Mouse (Mus musculus): ENCODE measurements around the gene L3hypdh.

The L3hypdh gene

DNA sequence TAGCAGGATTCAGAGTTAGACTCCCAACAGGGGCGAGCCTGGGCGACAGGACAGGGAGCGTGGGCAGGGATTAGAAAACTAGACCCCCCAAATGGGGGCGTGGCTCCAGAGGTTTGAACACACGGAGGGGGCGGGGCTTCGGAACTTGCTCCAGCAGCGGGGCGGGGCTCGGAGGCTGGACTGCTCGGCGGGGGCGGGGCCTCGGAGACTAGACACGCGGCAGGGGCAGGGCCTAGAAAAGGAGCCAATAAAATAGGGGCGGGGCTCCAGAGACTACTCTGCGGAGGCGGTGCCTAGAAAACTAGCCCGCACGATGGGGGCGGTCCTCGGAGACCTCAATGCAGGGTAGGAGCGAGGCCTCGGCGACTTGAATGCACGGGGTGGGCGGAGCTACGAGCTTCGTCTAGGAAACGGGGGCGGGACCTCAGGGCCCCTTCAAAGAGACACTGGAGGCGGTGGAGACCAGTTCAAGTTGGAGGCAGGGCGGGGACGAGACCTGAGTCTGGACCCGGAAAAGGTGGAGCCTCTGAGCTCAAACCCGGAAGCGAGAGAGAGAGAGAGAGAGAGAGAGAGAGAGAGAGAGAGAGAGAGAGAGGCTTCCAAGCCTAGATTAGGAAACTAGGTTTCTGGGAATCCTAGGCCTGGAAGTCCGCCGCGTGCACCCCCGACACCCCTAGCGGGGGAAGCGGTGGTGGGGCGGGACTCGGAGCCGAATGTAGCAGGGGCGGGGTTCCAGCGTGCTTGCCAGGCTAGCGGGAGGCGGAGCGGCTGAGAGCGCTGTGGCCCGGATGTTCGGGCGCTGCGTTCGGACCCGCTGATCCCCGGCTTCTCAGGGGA, at the start of gene L3hypdh, which contains the start of gene Jkamp:
TSS of gene L3hypdh (minus strand) at position 111 of the 837 bp plus-strand sequence.
TSS of gene Jkamp (plus strand) at position 261 of the 837 bp plus-strand sequence.
- CTCF ChIA-PET: interaction anchor here (0.7 kb wide), 1 partner anchor 1297 kb away, joined by 3 read pairs; no protein-coding TSS in a partner anchor

DNA sequence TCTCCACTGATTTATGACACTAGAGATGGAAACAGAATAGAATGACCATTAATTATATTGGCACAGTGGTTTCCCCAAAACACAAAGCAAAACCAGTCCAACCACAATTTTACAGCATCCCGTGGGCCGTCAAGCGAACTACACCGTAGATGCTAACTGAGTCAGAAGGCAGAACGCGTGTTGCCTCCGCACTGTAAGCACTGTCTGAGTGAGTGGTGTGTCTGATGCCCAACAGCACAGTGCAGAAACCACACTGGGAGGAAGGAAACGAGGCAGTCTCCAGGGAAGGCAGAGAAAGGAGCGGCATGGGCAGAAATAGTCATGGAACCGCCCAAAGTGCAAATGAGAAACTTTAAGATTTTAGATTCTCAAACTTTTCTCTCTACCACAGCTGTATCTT, 44.0 kb upstream of the L3hypdh start:
- CTCF ChIA-PET: no interaction called here

DNA sequence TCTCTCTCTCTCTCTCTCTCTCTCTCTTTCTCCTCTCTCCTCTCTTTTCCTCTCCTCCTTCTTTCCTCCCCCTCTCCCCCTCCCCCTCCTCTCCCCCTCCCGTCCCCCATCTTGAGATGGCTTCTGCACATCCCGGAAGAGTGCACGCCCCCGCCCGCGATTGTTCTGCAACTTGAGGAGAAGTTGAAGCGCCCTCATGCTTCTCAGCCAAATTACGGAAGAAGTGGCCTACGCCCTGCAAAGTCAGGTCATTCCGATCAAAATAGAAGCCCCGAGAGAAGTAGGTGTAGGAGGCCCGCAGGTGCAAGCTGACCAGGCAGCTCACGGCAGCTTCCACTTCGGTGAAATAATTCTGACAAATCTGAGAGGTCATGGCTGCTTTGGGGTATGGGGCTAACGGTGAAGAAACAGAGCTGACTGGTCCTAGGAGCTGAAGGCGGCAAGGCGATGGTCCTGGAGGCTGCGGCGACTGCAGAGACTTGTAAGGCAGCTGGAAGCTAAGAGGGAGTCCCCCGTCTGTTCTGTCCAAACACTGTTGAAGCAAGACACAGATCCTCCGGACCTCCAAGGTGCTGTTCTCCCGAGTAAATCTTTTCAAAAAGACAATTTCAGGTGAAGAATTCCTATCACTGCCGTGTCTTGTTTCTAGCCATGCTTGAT, 30.6 kb upstream of the L3hypdh start:
- CTCF ChIA-PET: interaction anchor here (0.6 kb wide), 1 partner anchor 251 kb away, joined by 3 read pairs; no protein-coding TSS in a partner anchor

DNA sequence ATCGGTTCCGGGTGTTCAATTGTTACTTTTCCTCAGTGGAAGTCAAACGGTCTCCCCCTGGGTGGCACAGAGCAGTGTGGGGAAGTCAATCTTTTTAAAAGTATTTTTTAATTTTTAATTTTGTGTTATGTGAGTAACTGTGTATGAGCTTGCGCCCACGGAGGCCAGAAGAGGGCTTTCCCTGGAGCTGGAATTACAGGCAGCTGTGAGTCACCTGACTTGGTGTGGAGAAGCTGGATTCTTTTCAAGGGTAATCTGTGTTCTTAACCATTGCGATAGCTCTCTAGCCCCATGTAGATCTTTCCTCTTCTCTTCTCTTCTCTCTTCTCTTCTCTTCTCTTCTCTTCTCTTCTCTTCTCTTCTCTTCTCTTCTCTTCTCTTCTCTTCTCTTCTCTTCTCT, 29.9 kb upstream of the L3hypdh start:
- CTCF ChIA-PET: interaction anchor here (0.6 to 0.7 kb wide), 4 partner anchors 19 to 399 kb away, joined by 3 to 8 read pairs (median 4); no protein-coding TSS in a partner anchor

DNA sequence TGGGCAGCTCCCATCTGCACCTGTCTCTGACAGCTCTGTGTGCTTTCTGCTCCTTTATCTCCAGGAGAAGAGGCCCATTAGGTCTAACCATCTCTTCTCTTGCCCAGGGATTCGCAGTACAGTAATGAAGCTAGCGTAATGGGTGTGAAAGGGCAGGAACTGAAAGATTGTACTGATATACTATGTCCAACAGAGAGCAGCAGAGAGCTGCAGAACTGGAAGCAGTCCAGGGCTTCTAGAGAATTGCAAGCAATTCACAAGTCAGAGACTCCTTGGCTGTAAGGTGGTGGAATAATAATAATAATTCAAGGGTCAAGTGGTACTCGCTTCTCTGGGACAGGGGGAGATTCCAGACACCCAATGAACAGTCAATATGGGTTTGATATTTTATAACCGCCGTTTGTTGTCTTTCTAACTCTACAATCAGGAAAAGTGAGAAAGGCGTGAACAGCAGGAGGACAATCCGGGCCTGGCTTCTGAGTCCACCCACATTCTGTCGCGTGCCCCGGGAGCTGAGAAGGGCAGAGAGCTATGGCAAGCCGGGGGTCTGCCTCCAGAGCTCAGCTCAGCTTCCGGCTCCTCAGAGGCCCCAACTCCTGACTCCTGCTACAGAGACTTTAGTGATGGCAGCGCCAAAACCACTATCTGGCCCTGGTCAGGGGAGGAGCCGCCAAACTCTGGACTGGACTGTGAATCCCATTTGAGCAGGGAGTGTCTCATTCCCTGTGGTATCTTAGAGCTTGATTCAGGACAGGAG, 19.5 kb upstream of the L3hypdh start:
- CTCF ChIA-PET: interaction anchor here (0.6 kb wide), 1 partner anchor 91 kb away, joined by 5 read pairs; no protein-coding TSS in a partner anchor

DNA sequence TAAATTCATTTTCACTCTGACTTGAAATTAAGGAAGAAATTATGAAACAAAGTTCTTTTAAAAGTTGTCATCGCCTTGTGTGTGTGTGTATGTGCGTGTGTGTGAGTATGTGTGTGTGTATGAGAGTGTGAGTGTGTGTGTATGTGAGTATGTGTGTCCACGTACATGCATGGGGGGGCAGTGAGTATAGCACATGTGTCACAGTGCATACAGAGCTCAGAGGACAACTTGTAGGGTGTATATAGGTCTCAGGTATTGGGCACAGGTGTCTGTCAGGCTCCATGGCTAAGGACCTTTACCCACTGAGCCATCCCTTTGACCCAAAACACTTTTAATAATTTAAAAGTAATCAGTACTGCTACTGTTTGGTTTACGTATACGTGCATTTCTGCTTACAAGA, 18.8 kb upstream of the L3hypdh start:
- CTCF ChIA-PET: interaction anchor here (0.6 kb wide), 1 partner anchor 91 kb away, joined by 5 read pairs; no protein-coding TSS in a partner anchor

DNA sequence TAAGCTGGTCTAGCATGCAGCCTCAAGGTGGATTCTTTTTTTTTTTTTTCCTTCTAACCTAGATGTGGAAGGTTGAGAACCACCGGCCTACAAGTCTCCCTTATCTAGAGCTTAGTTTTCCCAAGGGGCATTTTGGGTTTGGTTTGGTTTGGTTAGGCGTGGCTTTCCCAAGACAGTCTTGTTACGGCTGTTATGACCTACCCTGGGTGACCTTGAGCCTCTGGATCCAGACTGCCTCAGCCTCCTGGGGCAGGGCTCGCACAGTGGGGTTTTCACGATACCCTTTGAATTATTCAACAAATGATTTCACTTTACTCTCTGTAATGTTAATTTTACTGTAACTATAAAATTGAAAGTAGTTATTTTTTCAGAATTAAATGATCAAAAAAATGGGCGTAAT, 17.5 kb upstream of the L3hypdh start:
- CTCF ChIA-PET: no interaction called here

DNA sequence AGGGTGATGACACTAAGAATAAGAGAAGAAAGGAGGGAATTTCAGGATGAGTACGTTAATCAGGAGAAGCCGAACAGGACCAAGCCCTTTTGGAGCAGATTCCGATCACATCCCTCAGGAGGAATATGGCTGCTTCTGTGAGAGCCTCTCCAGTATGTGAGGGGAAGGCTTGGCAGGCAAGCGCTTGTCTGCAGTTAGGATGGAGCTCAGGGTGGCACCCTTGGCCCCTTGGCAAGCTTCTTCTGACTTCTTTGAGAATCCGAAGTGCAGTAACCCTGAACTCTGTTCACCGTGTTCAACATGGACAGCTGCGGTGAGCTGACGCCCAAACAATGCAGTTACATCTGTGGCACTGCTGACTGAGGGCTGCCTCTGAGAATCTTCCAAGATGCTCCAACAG, 11.7 kb upstream of the L3hypdh start:
- CTCF ChIA-PET: no interaction called here

DNA sequence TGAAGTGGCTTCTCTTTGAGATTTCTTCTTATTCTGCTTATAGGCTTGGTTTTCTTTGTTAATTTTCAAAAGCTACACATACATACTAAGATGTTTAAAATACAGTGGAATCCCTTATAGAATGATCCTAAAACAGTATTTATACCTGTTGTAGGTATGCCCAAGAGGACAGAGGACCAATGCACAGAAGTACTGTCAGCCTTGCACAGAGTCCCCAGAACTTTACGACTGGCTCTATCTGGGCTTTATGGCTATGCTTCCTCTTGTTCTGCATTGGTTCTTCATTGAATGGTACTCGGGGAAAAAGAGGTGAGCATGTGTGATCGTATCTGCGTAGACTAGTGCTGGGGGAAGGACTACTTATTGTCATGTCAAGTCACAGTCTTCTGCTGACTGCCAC, 4.6 kb upstream of the L3hypdh start:
- CTCF ChIA-PET: no interaction called here

DNA sequence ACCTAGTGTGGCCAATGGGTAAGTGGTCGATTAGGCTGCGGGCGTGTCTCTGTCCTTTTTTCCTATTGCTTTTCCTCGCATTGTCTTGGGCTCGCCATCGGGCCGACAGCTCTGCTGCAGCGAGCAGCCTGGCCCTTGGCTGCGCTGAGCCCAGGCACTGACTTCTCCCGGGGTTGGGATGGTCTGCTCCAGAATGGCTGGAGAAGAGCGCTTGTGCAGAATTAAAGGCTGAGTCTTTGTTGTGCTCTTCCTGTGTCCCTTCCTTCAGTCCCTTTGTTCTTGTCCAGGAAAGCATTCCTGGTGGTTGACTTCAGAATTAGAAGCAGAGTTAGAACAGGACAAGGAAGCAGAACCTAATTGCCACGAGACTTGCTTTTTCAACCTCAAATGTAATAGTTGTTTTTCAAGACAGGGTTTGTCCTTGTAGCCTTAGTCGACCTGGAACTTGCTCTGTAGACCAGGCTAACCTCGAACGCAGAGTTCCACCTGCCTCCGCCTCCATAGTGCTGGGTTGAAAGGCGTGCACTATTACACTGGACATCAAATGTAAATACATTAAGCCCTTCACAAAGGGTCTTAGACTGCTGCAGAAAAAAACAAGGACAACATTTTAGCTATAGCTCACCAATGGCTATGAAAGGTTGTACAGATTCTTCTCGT, 1.1 kb upstream of the L3hypdh start:
- CTCF ChIA-PET: interaction anchor here (0.7 kb wide), 1 partner anchor 1296 kb away, joined by 3 read pairs; no protein-coding TSS in a partner anchor

DNA sequence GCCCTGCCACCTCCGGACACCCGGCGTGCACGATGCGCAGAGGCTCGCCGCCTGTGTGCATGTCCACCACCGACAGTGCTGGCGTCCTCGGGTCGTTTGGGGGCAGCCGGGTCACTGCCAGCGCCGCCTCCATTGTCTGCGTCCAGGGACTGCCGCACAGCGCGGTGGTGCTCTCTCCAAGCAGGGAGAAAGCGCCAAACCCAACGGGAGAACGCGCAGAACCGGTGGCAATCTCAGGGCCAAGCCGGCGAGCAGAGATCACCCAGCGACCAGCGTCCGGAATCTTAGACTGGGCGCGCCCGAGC, 263 bp downstream of the L3hypdh start:
- CTCF ChIA-PET: no interaction called here

DNA sequence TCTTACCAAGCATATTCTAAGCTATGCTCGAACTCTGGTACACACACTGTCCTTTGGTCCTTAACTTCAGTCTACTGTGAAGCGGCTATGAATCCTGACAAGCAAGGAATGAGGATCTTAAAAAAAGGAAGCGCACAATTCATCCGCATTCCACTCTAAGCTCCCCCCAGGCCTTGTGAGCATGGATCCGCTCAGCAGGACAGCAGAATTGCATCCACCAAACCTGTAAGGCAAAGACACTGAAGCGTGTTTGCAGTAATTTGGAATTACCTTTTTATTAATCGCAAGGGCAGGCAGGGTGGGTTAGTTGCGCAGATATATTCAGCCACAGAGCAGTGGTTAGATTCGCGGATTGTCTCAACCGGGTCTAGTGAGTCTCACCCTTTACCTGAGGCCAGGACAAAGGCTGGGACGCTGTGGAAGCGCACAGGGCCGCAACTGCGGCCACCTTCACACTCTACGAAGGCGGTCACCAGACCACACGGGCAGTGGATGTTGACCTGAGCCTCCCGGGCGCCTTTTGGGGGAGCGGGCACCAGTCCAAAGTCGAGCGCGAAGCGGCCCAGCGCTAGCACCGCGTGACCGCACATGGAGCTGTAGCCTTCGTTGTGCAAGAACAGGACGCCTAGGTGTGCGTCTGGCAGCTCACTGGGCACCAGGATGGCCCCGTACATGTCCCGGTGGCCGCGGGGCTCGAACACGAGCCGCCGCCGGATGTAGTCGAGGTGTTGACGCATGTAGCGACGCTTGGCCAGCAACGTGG, 797 bp downstream of the L3hypdh start:
- CTCF ChIA-PET: no interaction called here

DNA sequence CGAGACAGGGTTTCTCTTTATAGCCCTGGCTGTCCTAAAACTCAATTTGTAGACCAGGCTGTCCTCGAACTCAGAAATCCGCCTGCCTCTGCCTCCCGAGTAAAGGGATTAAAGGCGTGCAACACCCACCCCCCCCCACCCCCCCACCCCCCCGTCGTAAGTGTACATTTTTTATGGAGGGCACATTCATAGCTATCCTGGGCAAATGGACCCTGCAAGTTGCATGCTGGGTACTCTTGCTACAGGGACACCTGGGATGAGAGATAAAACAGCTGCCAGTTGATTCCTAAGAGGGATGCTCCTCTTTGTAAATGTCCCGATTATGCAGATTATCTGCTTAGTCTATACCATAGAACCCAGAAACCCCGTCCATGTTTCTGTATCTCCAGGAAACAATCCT, 2.0 kb downstream of the L3hypdh start:
- CTCF ChIA-PET: interaction anchor here (0.7 kb wide), 2 partner anchors 685 to 1871 kb away, joined by 4 to 5 read pairs; no protein-coding TSS in a partner anchor

DNA sequence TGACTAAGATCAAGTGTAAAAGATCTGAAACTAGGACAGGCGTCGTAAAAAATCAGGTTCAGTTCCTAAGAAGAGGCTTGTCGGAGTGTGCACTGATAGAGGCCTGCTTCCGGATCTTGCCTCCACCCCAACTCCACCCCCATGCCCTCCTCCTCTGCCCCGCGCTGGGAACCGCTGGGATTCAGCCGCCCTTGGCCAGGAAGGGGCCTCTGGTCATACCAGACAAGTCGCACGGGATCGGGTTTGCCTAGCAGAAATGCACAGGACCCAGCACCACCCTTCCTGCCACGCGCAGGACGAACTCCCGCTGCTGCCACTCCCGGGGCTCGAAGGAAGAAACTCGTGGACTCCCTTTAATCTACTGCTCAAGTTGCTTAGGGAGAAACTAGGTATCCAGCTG, 2.9 kb downstream of the L3hypdh start:
- CTCF ChIA-PET: interaction anchor here (0.7 kb wide), 2 partner anchors 686 to 1872 kb away, joined by 4 to 5 read pairs; no protein-coding TSS in a partner anchor

DNA sequence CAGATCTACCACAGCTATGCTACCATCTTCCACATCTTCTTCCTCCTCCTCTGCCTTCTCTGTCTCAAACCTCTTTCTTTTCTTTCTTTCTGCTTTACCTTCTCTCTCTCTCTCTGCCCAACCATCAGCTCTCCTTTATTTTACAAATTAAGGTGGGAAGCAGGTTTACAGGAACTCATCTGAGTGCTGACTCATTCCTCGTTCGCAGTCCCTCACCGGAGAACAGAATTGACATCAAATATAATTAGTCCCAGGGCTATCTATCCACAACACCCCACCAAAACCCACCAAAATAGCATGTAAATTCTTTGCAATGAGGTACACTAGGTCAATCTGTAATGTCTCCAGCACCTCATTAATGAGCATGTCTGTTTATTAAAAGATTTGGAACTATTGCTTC, 3.3 kb downstream of the L3hypdh start:
- CTCF ChIA-PET: no interaction called here

DNA sequence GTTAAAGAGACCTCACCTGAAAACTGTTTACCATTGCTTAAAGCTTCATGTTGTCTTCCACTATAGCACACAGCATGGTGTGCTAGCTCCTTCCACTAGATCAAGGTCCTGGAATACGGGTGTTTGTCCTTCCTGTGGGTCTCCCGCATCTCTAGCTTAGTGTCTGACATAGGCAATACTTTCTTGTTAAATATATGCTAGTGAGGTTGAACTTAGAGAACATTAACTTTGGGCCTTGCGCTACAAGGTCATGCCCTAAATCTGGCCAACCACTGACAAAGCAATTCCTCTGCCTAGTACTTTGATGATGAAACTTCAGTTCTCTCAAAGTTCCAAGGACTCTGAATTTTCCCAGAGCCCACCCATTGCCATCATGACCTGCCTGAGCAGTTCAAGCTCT, 7.0 kb downstream of the L3hypdh start:
- CTCF ChIA-PET: no interaction called here

DNA sequence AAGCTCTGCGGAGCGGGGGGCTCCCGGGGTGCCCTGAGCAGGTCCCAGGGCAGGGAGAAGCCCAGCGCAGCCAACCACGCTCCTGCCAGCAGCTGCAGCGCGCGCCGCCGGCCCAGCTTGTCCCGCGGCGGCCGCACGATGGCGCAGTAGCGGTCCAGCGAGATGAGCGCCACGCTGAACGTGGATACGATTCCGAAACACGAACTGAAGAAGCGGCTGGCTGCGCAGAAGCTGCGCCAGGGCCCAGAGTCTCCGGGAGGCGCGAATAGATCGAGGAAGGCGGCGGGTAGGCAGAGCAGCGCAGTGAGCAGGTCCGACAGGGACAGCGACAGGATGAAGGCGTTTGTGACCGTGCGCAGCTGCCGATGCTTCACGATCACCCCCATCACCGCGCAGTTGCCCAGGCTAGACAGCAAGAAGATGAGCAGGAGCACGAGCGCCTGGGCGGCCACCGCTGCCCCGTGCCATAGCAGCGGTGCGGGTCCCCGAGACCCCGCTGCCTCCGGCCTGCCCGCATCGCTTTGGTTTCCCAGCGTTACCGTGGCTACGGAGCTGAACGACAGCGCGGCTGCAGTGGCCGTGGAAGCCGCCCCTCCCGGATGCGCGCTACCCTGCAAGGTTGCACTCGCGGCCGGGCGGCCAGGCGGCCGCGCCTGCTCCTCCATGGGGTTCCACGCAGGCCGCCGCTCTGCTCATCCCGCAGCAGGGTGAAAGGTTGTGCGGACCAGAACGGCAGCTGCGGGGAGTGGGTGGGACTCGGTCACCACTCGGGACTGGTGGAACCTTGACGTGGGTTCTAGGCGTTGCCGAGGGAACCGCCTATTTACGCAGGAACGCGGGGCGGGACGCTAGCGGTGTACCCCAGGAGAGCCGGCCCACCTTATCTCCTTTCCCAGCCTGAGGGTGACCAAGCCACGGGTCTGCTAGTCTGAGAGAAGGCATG, 14.6 kb downstream of the L3hypdh start, which contains the start of gene Gpr135:
TSS of gene Gpr135 (minus strand) at position 799 of the 943 bp plus-strand sequence.
- CTCF ChIA-PET: no interaction called here

DNA sequence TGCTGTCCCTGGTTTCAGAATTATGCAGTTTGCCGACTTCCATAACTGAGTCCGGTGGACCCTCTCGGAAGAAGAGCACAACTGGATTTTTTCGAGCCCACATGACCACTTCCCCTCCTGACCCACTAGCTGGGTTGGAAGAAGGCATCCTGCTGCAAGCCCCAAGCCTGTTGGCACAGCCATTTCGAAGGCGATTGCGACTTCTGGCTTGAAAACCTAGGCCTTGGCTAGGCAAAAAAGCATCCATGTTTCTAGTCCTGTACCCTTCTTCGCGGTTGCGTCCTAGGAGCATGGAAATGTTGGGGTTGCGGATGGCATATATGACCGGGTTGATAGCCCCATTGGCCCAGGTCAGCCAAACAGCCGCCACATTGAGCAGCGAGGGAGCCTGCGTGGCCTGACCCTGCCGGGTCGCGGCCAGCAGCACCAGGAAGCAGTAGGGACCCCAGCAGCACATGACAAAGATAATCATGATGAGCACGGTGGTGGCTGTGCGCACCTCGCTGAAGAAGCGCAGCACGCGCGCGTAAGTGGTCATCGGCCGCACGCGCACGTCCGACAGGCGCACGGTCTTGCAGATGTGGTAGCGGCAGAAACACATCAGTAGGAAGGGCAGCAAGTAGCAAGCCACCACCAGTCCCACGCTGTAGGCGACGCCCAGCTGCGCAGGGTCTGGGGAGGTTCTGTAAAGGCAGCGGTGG, 15.5 kb downstream of the L3hypdh start:
- CTCF ChIA-PET: no interaction called here

DNA sequence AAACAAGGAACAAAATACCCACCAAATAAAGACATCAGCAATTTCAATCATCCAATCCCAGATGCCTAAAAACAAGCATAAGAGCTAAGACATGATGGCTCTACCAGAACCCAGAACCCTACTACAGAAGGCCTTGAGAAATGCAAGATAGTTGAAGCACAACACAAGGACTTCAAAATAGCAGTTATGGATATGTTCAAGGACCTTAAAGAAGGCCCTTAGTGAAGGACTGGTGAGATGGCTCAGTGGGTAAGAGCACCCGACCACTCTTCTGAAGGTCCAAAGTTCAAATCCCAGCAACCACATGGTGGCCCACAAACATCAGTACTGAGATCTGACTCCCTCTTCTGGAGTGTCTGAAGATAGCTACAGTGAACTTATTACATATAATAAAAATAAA, 27.5 kb downstream of the L3hypdh start:
- CTCF ChIA-PET: no interaction called here

All from spleen, embryonic (tissue).